Comparison of ENCODE assay signal across 8 mouse cellular contexts in genomic region chr7:67758858-67759628, GRCm38 (mm10). TPM values are rescaled to one million over a fixed set of nuclear protein-coding genes. Genes with fewer than 3 reads are reported as not detected.
DNase-seq lines count a peak whose midpoint lies in the region; ATAC-seq and TF ChIP-seq lines count a peak whose summit lies in the region.

No protein-coding gene starts in this region.

- no peak overlapping the region for H3K27ac ChIP-seq in embryonic facial prominence, embryonic 13.5 days
- H3K27ac ChIP-seq in heart, postnatal 0 days (ENCODE audit: low read depth): no peak overlapping the region
- H3K27ac ChIP-seq in lung, embryonic 14.5 days (ENCODE audit: low read depth): peak overlapping the region; percentile 36; the same call in 1 of the 2 replicates

- H3K27me3 ChIP-seq in G1E (ENCODE audit: insufficient read depth, low read length): peaks cover 3% of the 10 kb centered on the region; the same call in 1 of the 2 replicates
- peaks cover 56% of the 10 kb centered on the region for H3K27me3 ChIP-seq in embryonic facial prominence, embryonic 13.5 days
- H3K27me3 ChIP-seq in heart, postnatal 0 days (ENCODE audit: control insufficient read depth, insufficient read depth, low read length): peaks cover 24% of the 10 kb centered on the region
- peaks cover 7% of the 10 kb centered on the region for H3K27me3 ChIP-seq in lung, embryonic 14.5 days (ENCODE audit: insufficient read depth, low read length)

- H3K36me3 ChIP-seq in G1E (replicated peaks): no peaks in the 10 kb centered on the region
- no peaks in the 10 kb centered on the region for H3K36me3 ChIP-seq in embryonic facial prominence, embryonic 13.5 days
- no peaks in the 10 kb centered on the region for H3K36me3 ChIP-seq in heart, postnatal 0 days (replicated peaks; ENCODE audit: control insufficient read depth, insufficient read depth, low read length)
- no peaks in the 10 kb centered on the region for H3K36me3 ChIP-seq in lung, embryonic 14.5 days (ENCODE audit: insufficient read depth)

- H3K9me3 ChIP-seq in G1E (replicated peaks): peaks cover 21% of the 10 kb centered on the region
- H3K9me3 ChIP-seq in embryonic facial prominence, embryonic 13.5 days: no peaks in the 10 kb centered on the region
- H3K9me3 ChIP-seq in heart, postnatal 0 days (replicated peaks; ENCODE audit: control insufficient read depth, low read length): no peaks in the 10 kb centered on the region
- no peaks in the 10 kb centered on the region for H3K9me3 ChIP-seq in lung, embryonic 14.5 days (ENCODE audit: low read depth, low read length)

- H3K9ac ChIP-seq in embryonic facial prominence, embryonic 13.5 days: peak overlapping the region; percentile 62
- H3K9ac ChIP-seq in heart, postnatal 0 days (replicated peaks; ENCODE audit: low read depth, low read length): peak overlapping the region; percentile 36; the same call in 1 of the 2 replicates
- peak overlapping the region; percentile 50 for H3K9ac ChIP-seq in lung, embryonic 14.5 days

- TF ChIP-seq EP300 in heart, postnatal 0 days (IDR thresholded peaks at IDR 0.05; ENCODE audit: low read depth): no peak

- ATAC-seq in G1E (ENCODE audit: extremely low read depth, insufficient number of reproducible peaks, low FRiP score, poor library complexity, severe bottlenecking): no peak
- peak; percentile 68 for ATAC-seq in embryonic facial prominence, embryonic 13.5 days (ENCODE audit: insufficient number of reproducible peaks, insufficient read depth, low FRiP score, low TSS enrichment, low read depth)
- peak; percentile 65 for ATAC-seq in heart, postnatal 0 days (ENCODE audit: insufficient read depth, low read depth)
- peak; percentile 78 for ATAC-seq in lung, embryonic 14.5 days (ENCODE audit: insufficient read depth)
- no peak for ATAC-seq in erythroid progenitor cell, adult 5-6 weeks (replicated peaks; ENCODE audit: low FRiP score, poor library complexity, severe bottlenecking)

- no peak for TF ChIP-seq CTCF in G1E (IDR thresholded peaks at IDR 0.05; ENCODE audit: low read depth, low read length)
- no peak for TF ChIP-seq CTCF in heart, postnatal 0 days (IDR thresholded peaks at IDR 0.05; ENCODE audit: low read depth)
- TF ChIP-seq CTCF in lung, embryonic 14.5 days (IDR thresholded peaks at IDR 0.05; ENCODE audit: low read depth): no peak

- DNase-seq in 3T3-L1 (ENCODE audit: low read depth, low spot score) (peak; percentile 64), G1E (ENCODE audit: low spot score) (no peak)
- DNase-seq in heart, postnatal 0 days (ENCODE audit: low spot score): peak; percentile 28
- peak; percentile 60 for DNase-seq in layer of hippocampus, adult 9-11 months
- DNase-seq in lung, embryonic 14.5 days: peak; percentile 83
- peak; percentile 16 for DNase-seq in retina, adult 2 months (ENCODE audit: low read depth, low spot score)

- H3K4me2 ChIP-seq in embryonic facial prominence, embryonic 13.5 days: peak overlapping the region; percentile 100
- H3K4me2 ChIP-seq in heart, postnatal 0 days (ENCODE audit: low read depth, low read length): peak overlapping the region; percentile 91
- peak overlapping the region; percentile 100 for H3K4me2 ChIP-seq in lung, embryonic 14.5 days

- H3K4me3 ChIP-seq in G1E (ENCODE audit: low read depth, low read length): peak overlapping the region; percentile 45; the same call in 1 of the 2 replicates
- peak overlapping the region; percentile 59 for H3K4me3 ChIP-seq in embryonic facial prominence, embryonic 13.5 days
- peak overlapping the region; percentile 50 for H3K4me3 ChIP-seq in heart, postnatal 0 days (ENCODE audit: low read depth, low read length)
- peak overlapping the region; percentile 56 for H3K4me3 ChIP-seq in lung, embryonic 14.5 days (ENCODE audit: low read depth, low read length)

- WGBS in embryonic facial prominence, embryonic 13.5 days: under 1% methylated on average over 92 of the region's 92 CpGs
- under 1% methylated on average over 91 of the region's 92 CpGs for WGBS in heart, postnatal 0 days
- under 1% methylated on average over 90 of the region's 92 CpGs for WGBS in lung, embryonic 14.5 days

- H3K4me1 ChIP-seq in G1E (ENCODE audit: insufficient read depth, low read depth, low read length): no peaks in the 10 kb centered on the region
- H3K4me1 ChIP-seq in embryonic facial prominence, embryonic 13.5 days: peaks cover 18% of the 10 kb centered on the region
- H3K4me1 ChIP-seq in heart, postnatal 0 days (ENCODE audit: control insufficient read depth, insufficient read depth): peaks cover 6% of the 10 kb centered on the region
- H3K4me1 ChIP-seq in lung, embryonic 14.5 days (ENCODE audit: insufficient read depth): no peaks in the 10 kb centered on the region

RNA-seq across cellular contexts. Expression of gene Synm, which starts 0.5 kb away (rescaled TPM):
- total RNA-seq in G1E (2014; fragmentation: Nextera tagmentation) (not detected in 2 replicates), G1E (2017) (0.11 TPM in 1 of 2 replicates, not detected in the other)
- not detected in 2 replicates for polyA plus RNA-seq in G1E (2012)
- 0.76 and 0.79 TPM in 2 replicates for polyA plus RNA-seq in embryonic facial prominence, embryonic 13.5 days (2015; fragmentation: Nextera tagmentation; extraction: Ambion mirVana)
- 0.43 and 17.2 TPM in 2 replicates for total RNA-seq in heart, postnatal 0 days (2014; rRNA removed; ENCODE audit: low replicate concordance)
- polyA plus RNA-seq in heart, postnatal 0 days (2015; fragmentation: Nextera tagmentation; extraction: Ambion mirVana): 1.1 and 1.5 TPM in 2 replicates
- polyA plus RNA-seq in lung, embryonic 14.5 days (2014; fragmentation: Nextera tagmentation; extraction: Ambion mirVana): 4.8 and 5.6 TPM in 2 replicates
- total RNA-seq in erythroid progenitor cell, adult 5-6 weeks (2015; ENCODE audit: low replicate concordance): 0.42 TPM in 1 of 2 replicates, not detected in the other
- not detected in 2 replicates for total RNA-seq in erythroid progenitor cell, adult 5-6 weeks (2017; ENCODE audit: low replicate concordance)

Comparison
In these comparisons a context has a peak if more than half of its experiments do, and no peak if none do; other contexts are left out.
1. ATAC-seq: peak in embryonic facial prominence, embryonic 13.5 days (single experiment), heart, postnatal 0 days (single experiment) and lung, embryonic 14.5 days (single experiment); none in G1E (single experiment) and erythroid progenitor cell, adult 5-6 weeks (single experiment).
2. Peak in every context shown above with its lines, with median percentiles within 50 percentile points of each other: H3K4me3 ChIP-seq, H3K4me2 ChIP-seq and H3K9ac ChIP-seq.